Mouse (Mus musculus) MEL-GATA-1-ER (cell line): Measurements from ENCODE around the gene Olfr1324.
"Not testable (repeated sequence)": the region's sequence is repeated elsewhere in the genome, so short reads cannot be mapped to it uniquely, and the experiment has no call there.

Experiments
- DNase-seq: peaks from one replicate; pipeline ENCODE4 v3.0.0-alpha.2; 2012; ENCODE audit warnings: low read depth; ENCODE audit errors: extremely low read depth

The Olfr1324 gene

GRCm38 (mm10) chrX:50428398-50428797 lies at the start of gene Olfr1324:
TSS of gene Olfr1324 (minus strand) at chrX:50428498.
- no peak for DNase-seq

GRCm38 (mm10) chrX:50470341-50470740 lies 42.0 kb upstream of the Olfr1324 start:
- not testable (repeated sequence) for DNase-seq

DNA sequence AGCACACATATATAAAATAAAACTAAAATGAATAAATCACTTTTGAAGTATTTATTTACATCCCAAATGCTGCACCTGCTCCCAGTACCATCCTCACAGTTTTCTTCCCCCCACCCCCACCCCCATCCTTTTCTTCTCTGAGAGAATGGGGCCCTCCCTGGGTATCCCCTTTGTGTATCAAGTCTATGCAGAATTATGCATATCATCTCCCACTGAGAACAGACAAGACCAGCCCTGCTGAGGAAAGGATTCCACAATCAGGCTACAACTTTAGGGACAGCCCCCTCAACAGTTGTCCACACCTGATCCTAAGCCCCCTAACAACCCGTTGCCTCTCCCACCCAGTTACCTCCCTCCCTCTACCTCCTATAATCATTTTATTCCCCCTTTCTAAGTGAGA lies 27.8 kb upstream of the Olfr1324 start:
- DNase-seq, result no peak

DNA sequence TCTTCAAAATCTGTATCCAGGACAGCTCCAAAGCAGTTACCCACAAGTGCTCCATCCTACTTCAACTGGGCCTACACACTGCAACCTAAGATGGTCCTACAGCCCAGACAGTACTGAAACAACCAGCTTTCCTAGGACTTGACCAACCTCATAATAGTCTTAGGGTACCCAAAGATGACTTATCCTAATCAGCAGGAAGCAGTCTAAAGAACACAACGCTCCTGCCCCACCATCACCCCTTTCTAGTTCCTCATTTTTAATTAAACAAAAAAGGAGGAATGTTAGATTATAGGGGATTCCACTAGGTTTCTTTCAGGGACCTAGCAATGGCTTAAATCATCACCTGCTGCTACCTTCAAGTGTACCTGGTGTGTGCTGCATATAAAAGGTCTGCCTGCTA lies 15.1 kb upstream of the Olfr1324 start:
- DNase-seq, result peak; percentile 56

DNA sequence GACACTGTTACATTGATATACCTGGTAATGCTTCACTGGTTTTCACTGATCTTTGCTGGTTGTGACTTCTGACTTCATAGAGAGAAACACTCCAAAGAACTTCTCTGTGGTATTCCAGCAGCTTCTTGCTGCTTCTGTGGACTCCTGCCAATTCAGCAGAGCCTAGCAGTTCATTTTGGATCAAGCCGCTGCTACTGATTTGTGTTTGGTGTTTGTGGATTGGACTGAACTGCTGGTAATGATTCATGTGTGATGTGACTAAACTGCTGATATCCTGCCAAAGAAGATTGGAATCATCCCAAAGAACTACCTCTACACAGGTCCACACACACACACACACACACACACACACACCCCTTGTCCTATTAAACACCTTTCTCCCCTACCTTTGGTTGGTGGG lies 14.4 kb upstream of the Olfr1324 start:
- no peak for DNase-seq

DNA sequence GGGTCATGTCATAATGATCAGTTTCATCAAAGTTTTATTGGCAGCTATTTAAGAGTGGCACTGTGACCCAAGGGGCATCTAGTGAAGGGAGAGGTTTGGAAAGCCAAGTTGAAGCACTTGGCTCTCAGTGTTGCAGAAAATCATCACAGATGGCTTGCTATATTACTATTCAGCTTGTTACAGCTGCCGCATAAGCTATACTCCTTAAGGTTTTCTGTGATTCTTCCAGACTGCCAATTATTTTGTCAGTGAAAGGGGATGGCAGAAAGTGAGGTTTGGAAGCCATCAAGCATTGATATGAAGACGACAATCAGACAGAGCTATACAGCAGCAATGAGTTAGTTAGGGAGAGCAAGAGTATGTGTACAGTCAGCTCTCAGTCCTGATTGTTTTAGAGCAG lies 4.2 kb upstream of the Olfr1324 start:
- no peak for DNase-seq

DNA sequence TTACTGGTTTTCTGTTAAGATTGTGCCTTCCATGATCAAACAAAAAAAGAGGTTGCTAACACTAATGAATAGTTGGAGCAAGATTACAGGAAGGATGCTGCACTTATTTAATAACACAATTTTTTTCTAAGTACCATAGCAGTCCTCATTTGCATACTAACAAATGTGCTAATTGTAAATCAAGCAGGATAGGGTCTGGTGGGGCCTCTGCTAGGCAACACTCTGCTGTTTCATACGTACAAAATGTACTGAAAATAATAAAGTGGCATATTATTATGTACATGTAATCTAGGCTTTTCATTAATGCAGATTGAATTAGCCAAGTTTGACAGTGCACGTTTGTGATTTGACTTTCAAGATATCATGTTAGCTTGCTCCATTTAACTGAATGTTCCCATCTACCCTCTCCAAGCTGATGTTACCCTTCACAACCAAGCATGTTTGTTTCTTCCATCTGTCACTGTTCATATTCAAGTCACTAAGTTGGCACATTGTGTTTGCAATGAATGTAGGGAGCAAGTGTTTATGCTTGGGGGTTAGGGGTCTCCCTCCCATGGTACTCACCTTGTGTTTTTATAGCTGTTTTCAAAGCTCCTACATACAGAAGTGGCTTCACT lies 478 bp downstream of the Olfr1324 start:
- DNase-seq, result no peak

GRCm38 (mm10) chrX:50425899-50426436 lies 2.3 kb downstream of the Olfr1324 start:
- no peak for DNase-seq

GRCm38 (mm10) chrX:50410361-50410760 lies 17.9 kb downstream of the Olfr1324 start:
- peak; percentile 57 for DNase-seq

DNA sequence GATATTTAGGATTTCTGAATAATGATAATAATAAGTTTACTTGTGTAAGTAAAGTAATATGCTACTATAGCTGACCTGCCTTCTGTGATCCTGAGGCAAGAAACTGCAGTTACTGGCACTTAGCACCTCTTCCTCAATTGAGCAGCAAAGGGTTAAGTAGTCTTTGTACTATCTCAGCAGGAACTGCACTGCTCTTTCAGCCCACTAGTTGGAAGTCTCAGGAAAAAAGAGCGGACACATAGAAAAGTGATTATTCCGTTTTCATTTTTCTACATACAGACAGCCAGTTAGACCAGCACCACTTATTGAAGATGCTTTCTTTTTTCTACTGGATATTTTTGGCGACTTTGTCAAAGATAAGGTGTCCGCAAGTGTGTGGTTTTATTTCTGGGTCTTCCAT lies 37.7 kb downstream of the Olfr1324 start:
- not testable (repeated sequence) for DNase-seq

DNA sequence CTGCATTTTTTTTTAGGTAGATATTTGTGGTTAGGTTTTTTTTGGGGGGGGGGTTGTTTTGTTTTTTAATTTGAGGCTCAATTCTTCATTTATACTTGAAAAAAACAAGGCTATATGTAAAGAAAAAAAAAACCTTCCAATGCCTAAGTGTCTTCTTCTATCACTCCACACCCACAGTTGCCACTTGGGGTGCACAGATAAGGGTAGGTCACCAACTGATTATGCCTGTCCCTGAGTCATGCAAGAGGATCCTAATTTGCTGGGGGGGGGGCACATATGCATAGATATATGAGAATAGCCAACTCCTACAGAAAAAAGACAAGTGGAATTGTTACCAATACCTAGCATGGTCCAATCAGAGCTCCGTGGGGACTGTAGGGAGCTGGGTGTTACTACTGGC lies 53.3 kb downstream of the Olfr1324 start:
- peak; percentile 26 for DNase-seq
